Mouse (Mus musculus) urinary bladder, adult 18-20 months (tissue): ENCODE measurements at regions not wholly inside any gene's neighbourhood (a gene's known extent, or its start where the extent isn't known, plus 50 kb on each side); places are given as distances from the start of the nearest gene placed in this dataset.
"Not testable (repeated sequence)": the region's sequence is repeated elsewhere in the genome, so short reads cannot be mapped to it uniquely, and the experiment has no call there.

Experiments
- DNase-seq, 2 experiments: peaks; one replicate each; pipeline ENCODE4 v3.0.0; 2022; ENCODE audit warnings: low spot score in 2 of 2, mixed read lengths in 2 of 2

DNA sequence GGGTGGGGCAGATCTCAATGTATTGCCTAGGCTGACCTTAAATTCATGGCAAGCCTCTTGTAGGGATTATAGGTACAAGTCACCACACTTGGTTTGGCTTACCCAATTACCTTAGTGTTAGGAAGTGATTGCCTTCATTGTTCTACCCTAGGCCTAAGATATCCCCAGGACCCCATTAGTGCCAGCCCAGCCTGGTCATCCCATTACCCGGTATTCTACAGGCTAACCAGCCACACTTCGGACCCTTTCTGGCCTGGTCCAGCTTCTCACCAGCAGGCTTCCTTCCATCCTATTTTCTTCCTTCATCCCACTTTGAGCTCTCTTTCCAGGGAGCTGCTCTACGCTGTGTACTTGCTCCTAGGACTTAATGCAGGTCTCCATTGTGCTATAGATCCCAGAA, 59.5 kb downstream of the Tex35 start:
- DNase-seq = no peak

DNA sequence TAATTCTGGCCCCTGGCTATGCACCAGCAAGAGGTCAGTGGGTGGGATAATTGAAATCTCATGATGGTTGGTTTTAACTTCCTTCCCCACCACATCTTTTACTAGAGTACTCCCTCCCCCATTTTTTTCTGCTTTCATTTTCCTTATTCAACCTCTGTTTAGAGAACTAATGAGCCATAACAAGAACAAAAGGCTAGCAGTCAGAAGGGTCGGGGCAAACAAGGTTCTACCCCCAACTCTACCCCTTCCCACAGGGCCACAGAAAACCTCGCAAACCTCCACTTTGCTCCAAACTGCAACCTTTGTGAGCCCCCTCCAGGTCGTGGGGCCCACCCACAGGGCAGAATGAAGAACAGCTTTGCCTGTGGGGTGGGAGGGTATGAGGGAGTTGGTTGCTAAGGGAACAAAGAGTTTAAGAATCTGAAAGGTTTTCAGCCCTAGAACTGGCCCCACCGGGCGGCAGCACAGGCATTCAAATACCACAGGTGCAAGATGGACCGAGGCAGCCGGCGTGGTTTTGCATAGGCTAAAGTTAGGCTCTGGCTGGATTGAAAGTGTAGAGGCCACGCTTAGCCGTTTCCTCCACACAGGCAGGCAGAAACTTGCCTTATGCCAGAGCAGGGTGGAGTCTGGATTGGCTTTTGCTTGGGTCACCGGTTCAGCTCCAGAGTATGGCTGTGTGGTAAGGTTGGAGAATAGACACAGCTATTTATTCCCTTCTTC, 60.1 kb downstream of the Tex35 start:
- DNase-seq = peak in 1 of 2 experiments; percentile 24

DNA sequence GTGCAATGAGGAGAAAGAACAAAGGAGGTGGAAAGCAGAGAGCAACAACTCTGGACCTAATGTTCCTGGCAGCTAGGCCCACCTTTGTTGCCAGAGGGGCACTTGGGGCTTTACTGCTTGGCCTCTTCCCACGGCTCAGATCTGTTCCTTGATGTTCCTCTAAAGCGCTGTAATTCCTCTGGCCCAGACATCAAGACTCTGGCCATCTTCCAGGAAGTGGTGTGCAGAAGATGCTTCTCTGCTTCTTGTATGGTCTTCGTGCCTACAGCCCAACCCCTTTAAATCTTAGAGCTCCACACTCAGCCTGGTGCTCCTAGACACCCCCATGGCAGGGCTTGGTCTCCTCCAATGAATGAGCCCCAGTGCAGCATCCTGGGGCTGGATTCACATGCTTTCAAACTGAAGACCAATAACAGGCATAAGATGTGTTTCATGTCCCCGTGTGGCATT, 60.7 kb downstream of the Tex35 start:
- DNase-seq = no peak

DNA sequence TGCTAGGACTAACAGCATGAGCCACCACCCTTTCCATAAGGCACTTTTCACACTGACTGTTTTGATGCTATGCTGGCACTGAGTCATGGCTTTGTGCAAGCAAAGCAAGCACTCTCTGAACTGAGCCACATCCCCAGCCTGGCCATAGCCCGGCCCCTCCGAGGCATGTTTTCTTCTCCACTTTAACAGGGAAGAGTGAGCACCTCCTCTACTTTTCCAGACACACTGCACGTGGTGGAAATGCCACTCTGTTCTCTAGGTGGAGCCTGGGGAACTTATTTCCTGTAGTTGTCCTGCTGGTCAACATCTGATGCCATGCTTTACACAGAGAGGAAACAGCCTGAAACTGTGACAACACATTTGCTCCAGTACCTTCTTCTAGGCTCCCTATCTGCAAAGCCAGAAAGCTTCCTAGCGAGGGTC, 61.7 kb downstream of the Tex35 start:
- no peak for DNase-seq

DNA sequence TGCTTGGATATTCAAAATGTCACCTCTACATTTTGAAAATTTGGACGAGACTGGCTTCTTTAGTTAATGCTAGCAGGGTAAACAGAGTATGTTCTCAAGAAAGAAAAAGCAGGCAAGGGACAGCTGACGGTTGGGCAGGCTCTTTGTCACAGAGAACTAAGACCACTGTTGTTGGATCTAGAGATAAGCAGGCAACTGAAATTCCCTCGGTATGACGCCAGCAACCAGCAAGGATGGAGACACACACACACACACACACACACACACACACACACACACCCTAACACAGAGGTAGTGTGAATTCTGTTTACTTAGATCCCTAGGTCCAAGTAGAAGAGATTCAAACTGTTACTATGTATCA, 68.7 kb downstream of the Tex35 start:
- no peak for DNase-seq

DNA sequence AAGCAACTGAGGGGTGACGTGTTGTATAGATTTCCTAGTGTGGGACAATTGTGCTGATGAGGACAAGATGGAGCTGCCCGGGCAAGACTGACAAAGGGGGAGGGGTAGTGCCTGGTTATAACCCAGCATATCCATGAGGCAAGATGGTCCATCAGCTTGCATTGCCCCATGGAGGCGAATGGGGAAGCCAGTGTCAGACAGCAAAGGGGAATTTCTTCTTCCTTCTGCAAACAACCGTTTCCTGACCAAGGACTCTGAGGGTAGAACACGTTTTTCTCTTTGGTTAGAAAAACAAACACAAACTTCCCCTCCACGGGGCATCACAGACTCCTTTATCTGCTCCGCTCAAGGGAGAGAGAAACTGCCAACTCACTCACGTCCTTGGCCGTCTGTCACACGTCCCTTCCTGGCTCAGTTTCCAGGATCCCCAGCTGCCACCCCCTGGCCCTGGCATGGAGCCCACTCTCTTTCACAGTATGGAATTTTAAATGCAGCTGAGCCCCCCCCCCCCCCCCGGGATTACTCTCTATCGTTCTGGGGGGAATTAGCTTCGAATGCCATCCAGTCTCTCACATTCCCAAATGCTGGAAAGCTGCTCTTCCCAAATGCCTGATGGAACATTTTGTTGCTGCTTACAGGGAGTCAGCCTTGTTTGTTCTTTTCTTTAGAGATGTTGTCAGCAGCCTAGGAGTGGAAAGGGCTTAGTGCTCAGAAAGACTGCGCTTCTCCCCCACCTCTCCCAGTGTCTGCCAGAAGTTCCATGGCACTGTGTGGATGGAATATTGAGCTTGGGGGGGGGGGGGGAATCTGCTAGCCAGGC, 69.3 kb downstream of the Tex35 start:
- no peak for DNase-seq

DNA sequence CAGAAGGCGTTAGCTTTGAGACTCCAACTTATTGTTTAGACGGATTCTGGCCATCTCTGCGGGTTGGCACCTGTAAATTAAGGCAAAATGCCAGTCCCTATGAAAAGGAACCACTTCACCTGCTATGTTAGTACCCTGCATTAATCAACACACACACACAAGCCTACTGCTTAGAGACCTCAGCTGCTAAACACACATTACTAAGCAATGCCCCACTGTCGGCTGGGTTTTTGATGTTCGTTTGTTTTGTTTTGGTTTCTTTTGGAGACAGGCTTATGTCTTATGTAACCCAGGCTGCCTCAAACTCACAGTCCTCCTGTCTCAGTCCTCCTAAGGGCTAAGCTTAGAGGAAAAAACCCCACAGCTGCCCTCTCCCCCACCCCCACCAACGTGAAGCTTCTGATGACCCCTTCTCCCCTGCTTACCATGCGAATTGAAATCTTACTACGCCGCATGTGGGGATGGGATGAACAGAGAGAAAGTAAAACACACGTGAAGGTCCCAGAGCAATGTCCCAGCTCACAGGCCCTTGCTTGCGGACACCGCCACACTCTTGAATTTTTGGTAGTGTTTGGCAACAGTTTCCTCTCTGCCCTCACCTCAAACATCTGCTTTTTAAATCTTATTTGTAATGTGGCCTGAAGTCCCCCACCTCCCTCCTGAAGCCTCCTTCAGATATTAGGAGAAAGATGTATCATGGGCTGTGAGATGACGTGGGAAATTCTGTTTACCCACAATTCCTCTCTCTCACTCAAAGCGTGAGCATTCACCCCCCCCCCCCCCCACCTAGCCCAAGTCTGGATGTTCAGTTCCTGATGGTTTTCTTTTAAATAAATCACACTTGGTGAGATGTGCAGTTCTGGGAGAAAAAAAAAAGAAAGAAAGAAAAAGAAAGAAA, 70.1 kb downstream of the Tex35 start:
- DNase-seq = no peak

DNA sequence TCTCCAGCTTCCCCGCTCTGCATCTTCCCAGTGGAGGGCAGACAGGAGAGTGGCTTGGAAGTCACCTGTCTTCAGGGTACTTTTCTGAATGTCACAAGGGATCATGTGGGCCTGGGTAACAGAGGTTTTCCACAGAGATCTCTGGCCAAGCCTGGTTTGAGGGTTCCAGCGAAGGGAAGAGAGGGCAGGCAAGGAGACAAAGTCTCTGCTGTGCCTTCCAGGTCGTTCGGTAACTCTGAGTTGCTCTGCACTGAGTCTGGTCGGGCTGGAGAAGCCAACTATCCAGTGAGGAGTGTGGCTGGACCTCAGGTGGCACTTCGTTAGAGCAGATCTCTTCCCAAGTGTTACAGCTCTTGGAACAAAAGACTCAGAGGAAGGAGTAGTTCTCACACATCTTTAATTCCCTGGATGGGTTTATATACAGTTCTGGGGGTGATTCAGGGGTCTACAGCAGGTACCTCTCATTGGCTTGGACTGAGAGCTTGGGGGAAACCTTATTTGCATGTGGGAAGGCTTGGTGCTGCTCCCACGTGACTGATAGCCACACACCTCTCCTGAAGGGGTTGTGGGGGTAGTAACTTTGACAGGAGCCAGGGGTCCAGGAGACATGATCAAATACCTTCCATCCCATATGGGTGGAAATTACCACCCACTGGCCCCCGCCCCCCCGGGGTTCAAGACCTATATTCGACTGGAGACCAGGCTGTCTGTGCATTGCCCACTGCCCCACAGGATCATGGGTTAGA, 71.1 kb downstream of the Tex35 start:
- DNase-seq = no peak

DNA sequence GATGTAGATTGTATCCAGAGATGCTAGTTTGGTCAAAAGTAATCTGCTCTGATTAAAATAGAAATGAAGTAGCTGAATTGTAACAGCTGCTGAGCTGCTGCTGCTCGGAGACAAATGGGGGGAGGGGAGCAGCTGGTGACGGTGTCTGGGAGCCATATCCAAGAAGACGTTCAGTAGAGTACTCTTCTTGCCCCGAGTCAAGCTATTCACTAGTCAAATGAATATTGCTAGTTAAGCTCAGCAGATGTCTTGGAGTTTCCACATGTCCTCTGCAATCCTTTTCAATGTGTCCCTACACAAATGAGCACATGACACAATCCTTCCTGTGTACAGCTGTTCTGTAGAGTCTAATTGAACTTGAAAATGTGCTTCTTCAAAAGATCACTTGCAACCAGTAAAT, 71.7 kb downstream of the Tex35 start:
- no peak for DNase-seq

DNA sequence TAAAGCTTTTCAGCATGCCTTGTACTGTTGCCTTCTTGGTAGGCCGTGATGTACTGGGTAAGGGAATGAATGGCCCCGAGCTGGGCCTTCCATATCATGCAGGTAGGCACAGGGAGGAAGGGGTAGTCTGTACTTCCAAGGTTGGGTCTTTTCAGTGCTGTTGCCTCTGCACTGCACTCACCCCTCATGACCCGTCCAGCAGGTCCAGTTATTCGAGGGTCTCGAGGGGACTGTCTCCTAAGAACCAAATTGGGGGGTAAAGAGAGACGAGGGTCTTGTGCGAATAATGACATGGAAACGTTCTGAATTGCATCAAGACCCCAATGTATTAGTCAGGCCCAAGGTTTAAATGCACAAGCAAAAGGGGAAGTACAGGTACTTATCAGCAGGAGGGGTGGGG, 73.3 kb downstream of the Tex35 start:
- not testable (repeated sequence) for DNase-seq

DNA sequence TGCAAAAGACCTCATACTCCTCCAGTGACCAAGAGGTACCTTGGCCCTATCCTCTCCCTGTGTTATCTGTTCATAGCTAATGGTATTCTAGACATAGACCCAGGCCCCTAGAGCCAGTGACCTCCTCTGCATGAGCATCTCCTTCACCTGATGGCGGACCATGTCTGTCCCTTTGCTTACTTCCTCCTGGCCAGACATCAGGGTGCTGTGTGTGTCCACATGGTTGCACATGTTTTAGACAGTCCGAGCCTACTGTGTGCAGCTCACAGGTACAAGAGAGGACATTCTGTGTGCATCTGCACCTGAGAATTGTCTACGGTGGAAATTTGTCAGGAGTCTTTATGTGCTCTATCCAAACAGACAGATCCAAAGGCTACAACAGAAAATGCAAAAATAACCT, 79.8 kb downstream of the Tex35 start:
- DNase-seq = no peak

DNA sequence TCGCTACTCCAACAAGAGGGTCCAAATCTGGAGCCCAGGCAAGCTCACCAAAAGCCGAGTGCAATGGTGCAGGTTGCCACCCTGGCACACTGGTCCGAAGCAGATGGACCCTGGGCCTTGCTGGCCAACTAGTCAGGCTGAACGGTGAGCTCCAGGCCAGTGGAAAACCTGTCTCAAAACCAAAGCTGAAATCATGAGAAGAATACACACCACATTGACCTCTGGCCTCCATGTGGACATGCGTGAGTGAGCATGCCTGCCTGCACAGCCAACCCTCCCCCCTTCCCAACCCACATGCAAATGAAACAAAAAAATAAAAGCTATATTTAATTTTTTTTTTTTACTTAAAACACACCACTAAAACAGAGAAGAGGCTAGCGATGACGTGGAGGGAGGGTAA, 80.8 kb downstream of the Tex35 start:
- DNase-seq = no peak

DNA sequence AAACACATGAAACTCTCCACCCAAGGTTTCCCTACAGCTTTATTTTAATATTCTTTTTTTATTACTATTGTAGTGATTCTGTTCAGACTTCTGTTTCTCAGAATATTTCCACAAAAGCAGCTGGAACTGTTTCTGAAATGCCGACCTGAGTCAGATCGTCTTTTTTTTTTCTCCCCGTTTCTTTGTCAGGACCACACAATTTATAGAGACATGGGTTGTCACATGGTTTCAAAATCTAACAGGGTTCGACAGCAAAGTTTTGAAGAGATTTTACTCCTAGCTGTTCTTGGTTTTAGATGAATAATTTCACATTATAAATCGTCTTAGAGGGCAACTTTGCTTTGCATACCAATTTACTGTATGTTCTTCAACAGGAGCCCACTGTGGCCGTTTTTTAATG, 84.0 kb upstream of the Ralgps2 start:
- no peak for DNase-seq

DNA sequence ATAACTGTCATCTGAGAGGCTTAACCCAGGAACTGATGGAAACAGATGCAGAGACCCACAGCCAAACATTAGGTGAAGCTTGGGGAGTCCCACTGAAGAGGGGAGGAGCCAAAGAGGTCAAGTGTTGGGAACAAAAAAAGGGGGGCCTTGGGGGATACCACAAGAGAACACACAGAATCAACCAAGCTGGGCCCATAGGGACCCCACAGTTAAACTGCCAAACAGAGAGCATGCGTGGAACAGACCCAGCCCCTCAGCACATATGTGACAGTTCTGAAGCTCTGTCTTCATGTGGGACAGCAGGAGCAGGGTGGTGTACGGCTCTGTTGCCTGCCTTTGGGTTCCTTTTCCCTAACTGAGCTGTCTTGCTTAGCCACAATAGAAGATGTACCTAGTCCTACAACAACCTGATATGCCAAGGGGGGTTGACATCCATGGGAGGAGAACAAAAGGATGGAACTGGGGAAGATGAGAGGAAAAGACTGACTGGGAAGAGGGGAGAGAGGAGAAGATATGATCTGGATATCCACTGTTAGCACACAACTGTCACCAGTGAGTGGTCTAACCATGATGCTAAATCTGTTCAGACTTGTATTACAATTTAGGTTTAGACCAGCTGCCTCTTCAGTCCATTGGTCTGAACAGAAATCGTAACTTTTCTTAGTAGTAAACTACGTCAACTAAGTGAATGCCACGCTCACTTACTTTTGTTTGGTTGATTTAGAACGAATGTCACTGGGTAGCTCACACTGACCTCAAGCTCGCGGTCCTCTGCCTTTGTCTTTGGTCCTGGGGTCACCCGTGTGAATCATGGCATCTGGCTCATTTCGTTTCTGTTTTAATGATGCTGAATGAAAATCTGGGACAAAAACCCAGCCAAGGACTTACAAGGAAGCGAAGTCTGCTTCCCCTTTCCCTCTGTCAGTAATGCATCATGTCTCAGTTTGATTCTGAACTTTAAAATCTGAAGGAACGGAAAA, 83.3 kb upstream of the Ralgps2 start:
- no peak for DNase-seq

DNA sequence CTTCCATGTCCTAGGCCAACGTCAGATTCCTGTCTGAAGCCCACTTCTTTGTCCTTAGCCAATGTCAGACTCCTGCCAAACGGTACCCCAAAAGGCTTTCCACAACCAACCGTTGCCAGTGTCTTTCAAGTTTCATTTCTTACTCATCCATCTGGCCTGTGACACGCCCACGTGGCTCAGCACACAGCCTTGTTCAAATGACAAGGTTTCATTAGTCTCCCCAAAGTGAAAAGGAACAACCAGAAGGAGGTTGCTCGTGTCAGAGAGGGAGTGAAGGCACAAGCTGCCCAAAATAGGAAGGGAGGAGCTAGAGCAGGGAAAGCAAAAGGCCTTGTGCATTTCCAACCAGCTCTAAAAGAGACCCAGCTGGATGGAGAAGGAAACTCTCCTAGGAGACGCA, 80.5 kb upstream of the Ralgps2 start:
- DNase-seq = no peak

DNA sequence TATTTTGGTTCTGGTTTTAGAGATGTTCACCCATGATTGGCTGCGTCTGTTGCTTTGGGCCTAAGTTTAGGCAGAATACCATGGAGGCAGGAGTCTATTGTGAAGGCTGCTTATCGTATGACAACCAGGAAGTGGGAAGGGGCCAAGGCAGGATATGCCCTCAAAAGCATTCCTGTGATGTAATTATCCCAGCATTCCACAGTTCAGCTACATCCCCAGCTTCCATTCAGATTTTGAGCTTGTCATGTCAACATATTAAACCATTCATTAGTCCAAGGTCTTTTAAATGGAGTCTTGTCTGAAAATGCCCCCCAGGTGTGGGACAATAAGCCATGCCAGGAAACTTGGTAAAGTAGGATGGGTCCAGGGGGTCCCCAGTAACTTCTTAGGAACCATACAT, 79.3 kb upstream of the Ralgps2 start:
- no peak for DNase-seq

DNA sequence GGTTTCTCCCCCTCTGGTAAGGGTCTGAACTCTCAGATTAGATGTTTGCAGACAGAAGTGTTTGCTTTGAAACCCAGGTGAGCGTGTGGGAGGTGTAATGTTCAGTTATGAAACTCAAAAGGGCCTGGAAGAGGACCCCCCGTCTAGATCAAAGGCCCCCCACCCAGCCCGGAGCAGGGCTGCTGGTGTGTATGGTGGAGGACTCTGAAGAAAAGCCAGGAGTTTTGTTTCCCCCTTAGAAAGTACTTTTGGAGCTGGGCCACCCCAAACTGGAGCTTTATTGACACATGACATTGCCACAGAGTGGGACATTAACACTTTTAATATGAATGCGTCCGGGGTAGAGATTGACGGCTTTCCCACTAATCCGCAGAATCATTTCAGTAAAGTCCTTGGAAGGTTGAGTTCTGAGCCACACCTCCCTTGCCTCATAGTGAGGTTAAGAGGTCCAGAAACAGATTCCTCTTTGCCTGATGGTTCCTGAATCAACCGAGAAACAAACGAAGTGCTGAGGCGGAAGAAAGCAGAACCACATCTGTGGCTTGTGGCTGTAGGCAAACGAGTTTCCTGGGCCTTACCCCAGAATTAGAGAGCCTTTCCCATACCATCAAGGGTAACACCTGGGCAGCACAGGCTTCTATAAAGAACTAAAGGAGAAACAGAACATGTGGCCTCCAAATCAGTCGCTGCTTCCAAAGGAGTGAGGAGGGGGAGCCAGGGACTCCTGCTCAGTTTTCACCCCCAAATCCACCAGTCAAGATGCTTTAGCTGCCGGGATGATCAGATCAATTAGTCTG, 78.0 kb upstream of the Ralgps2 start:
- DNase-seq = no peak

DNA sequence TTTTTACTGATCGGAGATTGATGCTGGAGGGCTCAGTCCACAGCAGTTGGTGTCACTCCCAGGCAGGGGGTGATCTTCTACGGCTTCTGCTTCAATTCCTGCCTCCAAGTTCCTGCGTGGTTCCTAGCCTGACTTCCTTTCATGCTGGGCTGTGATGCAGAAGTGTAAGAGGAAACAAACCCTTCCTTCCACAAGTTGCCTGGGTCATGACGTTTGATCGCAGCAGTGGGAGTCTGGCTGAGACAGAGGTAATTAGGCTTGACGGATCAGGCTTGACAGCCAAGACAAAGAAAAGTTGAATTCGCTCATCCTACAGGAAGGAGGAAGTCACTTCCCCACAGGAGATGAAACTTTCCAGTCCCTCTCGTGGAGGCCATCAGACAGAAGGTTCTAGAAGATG, 77.2 kb upstream of the Ralgps2 start:
- no peak for DNase-seq
